Mouse (Mus musculus) kidney, adult 2 months (tissue): ENCODE data around the gene Lysmd4. TPM values are rescaled to one million over a fixed set of nuclear protein-coding genes. Genes with fewer than 3 reads are reported as not detected.
A peak's percentile ranks its signal among the peaks of the same experiment; 100 is the strongest.

Experiments used
- DNase-seq: peaks from one replicate; pipeline ENCODE4 v3.0.0; 2021
- H3K27ac ChIP-seq: fragments of 200-500 bp; 2 replicates; pipeline ENCODE4 v1.5.1; 2012; ENCODE audit warnings: low read depth, low read length, control low read depth, inconsistent platforms; ENCODE audit not compliant: insufficient read depth
- H3K27me3 ChIP-seq: fragments of 200-500 bp; replicated peaks from 2 replicates; pipeline ENCODE4 v1.6.1; 2012; ENCODE audit warnings: mild to moderate bottlenecking, moderate library complexity, low read length, inconsistent platforms; ENCODE audit not compliant: control insufficient read depth, insufficient read depth
- H3K36me3 ChIP-seq: fragments of 200-500 bp; 2 replicates; pipeline ENCODE4 v1.6.1; 2012; ENCODE audit warnings: mild to moderate bottlenecking, moderate library complexity, low read length, inconsistent platforms; ENCODE audit not compliant: control insufficient read depth, insufficient read depth
- H3K4me1 ChIP-seq: fragments of 200-500 bp; 2 replicates; pipeline ENCODE4 v1.6.1; 2011; ENCODE audit warnings: low read length; ENCODE audit not compliant: control insufficient read depth, insufficient read depth
- H3K4me3 ChIP-seq: fragments of 200-500 bp; 2 replicates; pipeline ENCODE4 v1.5.1; 2011; ENCODE audit warnings: mild to moderate bottlenecking, low read depth, low read length, control low read depth; ENCODE audit not compliant: insufficient read depth
- CTCF ChIP-seq: fragments of 200-500 bp; conservative IDR thresholded peaks from 2 replicates; pipeline ENCODE4 v1.5.1; 2011; ENCODE audit warnings: low read depth, mild to moderate bottlenecking, control low read depth, low read length, moderate library complexity, mixed read lengths; ENCODE audit not compliant: insufficient read depth, insufficient read length
- POLR2A ChIP-seq: fragments of 200-500 bp; IDR thresholded peaks from one replicate; pipeline ENCODE4 v1.6.1; 2011; ENCODE audit warnings: low read depth, low read length, control low read depth
- WGBS: fragments of 180-500 bp; shearing (Covaris S2); methylation state at CpG from one replicate; pipeline ENCODE4 v1.1.7; 2018; 5-methylcytosine and 5-hydroxymethylcytosine counted together
- polyA plus RNA-seq: library from polyadenylated mRNA; depleted of rRNA; stranded (reverse); fragments of >200 nt; gene quantifications from 2 replicates; pipeline ENCODE4 v1.2.3, GENCODE M21; 2012

Gene Lysmd4
- polyA plus RNA-seq, 1 experiment: 11.2 TPM

- Histone ChIP-seq H3K36me3 (no peaks in the 10 kb centered on the region), H3K27ac (peak overlapping the region; percentile 39), H3K4me3 (no peak overlapping the region), H3K27me3 (no peaks in the 10 kb centered on the region), H3K4me1 (peaks cover 10% of the 10 kb centered on the region; the same call in 1 of the 2 replicates)
- TF ChIP-seq POLR2A (no peak), CTCF (no peak)
- WGBS: 26% methylated on average over 6 of the region's 6 CpGs
- DNase-seq: peak; percentile 81
Measured at GRCm38 (mm10) chr7:67207701-67208100, 14.6 kb upstream of the Lysmd4 start.

GRCm38 (mm10) chr7:67208317-67208716 is 14.0 kb upstream of the Lysmd4 start:
- Histone ChIP-seq H3K4me3 (no peak overlapping the region), H3K27ac (no peak overlapping the region), H3K36me3 (no peaks in the 10 kb centered on the region), H3K4me1 (peaks cover 10% of the 10 kb centered on the region; the same call in 1 of the 2 replicates), H3K27me3 (no peaks in the 10 kb centered on the region)
- TF ChIP-seq CTCF: no peak
- TF ChIP-seq POLR2A: no peak
- 51% methylated on average over 1 of the region's 1 CpGs for WGBS
- DNase-seq: peak; percentile 51

GRCm38 (mm10) chr7:67210004-67210833 is 12.1 kb upstream of the Lysmd4 start:
- 79% methylated on average over 6 of the region's 6 CpGs for WGBS
- no peak overlapping the region for H3K4me3 ChIP-seq
- peaks cover 10% of the 10 kb centered on the region; the same call in 1 of the 2 replicates for H3K4me1 ChIP-seq
- H3K27ac ChIP-seq: no peak overlapping the region
- DNase-seq: no peak
- H3K27me3 ChIP-seq: no peaks in the 10 kb centered on the region
- H3K36me3 ChIP-seq: no peaks in the 10 kb centered on the region
- no peak for TF ChIP-seq POLR2A
- no peak for TF ChIP-seq CTCF

- Histone ChIP-seq H3K4me1 (peaks cover 6% of the 10 kb centered on the region; the same call in 1 of the 2 replicates), H3K27me3 (no peaks in the 10 kb centered on the region), H3K36me3 (no peaks in the 10 kb centered on the region), H3K4me3 (no peak overlapping the region), H3K27ac (no peak overlapping the region)
- DNase-seq: no peak
- TF ChIP-seq CTCF (no peak), POLR2A (no peak)
- WGBS: 55% methylated on average over 6 of the region's 6 CpGs
Measured at GRCm38 (mm10) chr7:67211341-67211740, 11.0 kb upstream of the Lysmd4 start.

GRCm38 (mm10) chr7:67211971-67212370 is 10.4 kb upstream of the Lysmd4 start:
- DNase-seq: no peak
- peaks cover 6% of the 10 kb centered on the region; the same call in 1 of the 2 replicates for H3K4me1 ChIP-seq
- no peaks in the 10 kb centered on the region for H3K27me3 ChIP-seq
- H3K4me3 ChIP-seq: no peak overlapping the region
- H3K27ac ChIP-seq: no peak overlapping the region
- WGBS: 77% methylated on average over 4 of the region's 4 CpGs
- H3K36me3 ChIP-seq: no peaks in the 10 kb centered on the region
- TF ChIP-seq CTCF (no peak), POLR2A (no peak)

GRCm38 (mm10) chr7:67213589-67213988 is 8.8 kb upstream of the Lysmd4 start:
- Histone ChIP-seq H3K4me1 (no peaks in the 10 kb centered on the region), H3K36me3 (no peaks in the 10 kb centered on the region), H3K27me3 (no peaks in the 10 kb centered on the region), H3K27ac (no peak overlapping the region), H3K4me3 (no peak overlapping the region)
- no peak for DNase-seq
- TF ChIP-seq CTCF (no peak), POLR2A (no peak)
- 85% methylated on average over 1 of the region's 1 CpGs for WGBS

- 83% methylated on average over 6 of the region's 6 CpGs for WGBS
- TF ChIP-seq CTCF (no peak), POLR2A (no peak)
- no peak for DNase-seq
- Histone ChIP-seq H3K4me1 (peaks cover under 1% of the 10 kb centered on the region; the same call in 1 of the 2 replicates), H3K27me3 (no peaks in the 10 kb centered on the region), H3K36me3 (no peaks in the 10 kb centered on the region), H3K4me3 (no peak overlapping the region), H3K27ac (no peak overlapping the region)
Measured at GRCm38 (mm10) chr7:67216351-67216750, 6.0 kb upstream of the Lysmd4 start.
